Mouse (Mus musculus): ENCODE results near the gene Zfp870. TPM values are rescaled to one million over a fixed set of nuclear protein-coding genes. Genes with fewer than 3 reads are reported as not detected.

Zfp870 gene
- polyA plus RNA-seq (2014; fragmentation: Illumina TruSeq; extraction: RNeasy Lipid Tissue Mini Kit (QIAGEN cat#74804); ENCODE audit: low replicate concordance), result 12.1 TPM

DNA sequence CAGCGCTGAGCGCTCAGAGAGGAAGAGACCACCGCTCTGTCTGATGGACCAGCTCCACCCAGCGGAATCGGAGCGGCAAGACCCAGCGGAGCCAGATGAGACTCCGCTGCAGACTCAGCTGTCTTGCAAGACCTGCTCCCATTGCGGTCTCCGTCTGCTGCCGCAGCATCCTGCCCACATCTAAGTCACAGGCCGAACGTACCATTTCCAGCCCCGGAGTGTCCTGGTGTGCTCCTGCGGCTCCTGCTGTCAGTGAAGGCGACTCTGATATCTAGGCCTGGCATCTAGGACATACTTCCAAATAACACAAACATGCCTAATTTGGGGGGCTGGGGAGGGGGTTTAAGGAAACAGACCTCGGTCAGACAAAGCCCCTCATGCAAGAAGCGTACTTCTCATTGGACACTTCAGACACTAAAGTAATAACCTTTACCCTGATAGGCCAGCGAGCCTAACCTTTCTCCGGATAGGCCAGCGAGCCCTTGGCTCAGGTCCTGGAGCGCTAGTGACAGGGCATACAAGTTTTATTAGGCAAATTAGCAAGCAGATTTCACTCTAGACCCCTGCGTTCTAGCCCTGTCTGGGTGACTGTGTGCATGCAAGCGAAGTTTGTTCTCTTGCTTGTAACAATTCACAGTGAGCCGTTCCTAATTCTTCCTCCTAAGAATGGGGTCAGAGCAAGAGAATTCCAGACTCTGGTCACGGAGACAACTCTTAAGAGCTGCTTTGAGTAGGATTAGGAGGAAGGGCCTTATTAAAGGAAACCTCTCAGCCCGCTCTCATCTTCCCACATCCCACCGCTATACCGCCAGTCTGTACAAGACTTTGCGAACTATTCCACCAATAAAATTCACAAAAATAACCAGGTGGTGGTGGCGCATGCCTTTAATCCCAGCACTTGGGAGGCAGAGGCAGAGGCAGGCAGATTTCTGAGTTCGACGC is at the start of gene Zfp870:
Gene Zfp870 (minus strand): TSS at position 404 of the 942 bp plus-strand sequence.

DNA sequence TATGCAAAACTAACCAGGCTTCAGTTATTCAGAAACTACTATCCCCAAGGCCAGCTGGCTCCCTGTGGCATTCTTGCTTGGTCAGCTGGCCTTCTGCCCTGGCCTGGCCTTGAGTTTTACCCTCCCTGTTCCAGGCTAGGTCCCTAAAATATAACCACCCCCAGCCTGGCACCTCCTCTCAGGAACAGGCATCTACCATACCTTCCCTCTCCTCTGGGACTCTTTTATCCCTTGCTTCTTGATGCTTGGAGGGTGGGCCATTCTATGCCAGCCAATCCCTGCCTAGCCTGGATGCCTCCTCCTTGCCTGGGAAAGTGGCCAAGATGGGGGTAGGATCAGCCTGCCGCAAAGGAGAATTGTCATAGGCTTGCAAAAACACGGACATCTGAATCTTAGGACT is 25.7 kb upstream of the Zfp870 start, which contains the start of gene Cyp4f14:
Gene Cyp4f14 (minus strand): TSS at position 212 of the 400 bp plus-strand sequence.

GRCm38 (mm10) chr17:32829540-32830417 is 61.7 kb downstream of the Zfp870 start, which contains the start of gene Zfp799:
Gene Zfp799, minus strand, starts transcription at chr17:32830261.

Other genes starting within 250 kb of the Zfp870 start
- 21.5 TPM for gene Cyp4f40, start 232.7 kb downstream of the Zfp870 start, polyA plus RNA-seq (2014; fragmentation: Illumina TruSeq; extraction: RNeasy Lipid Tissue Mini Kit (QIAGEN cat#74804); ENCODE audit: low replicate concordance)
- gene Cyp4f15, start 206.0 kb downstream of the Zfp870 start, polyA plus RNA-seq (2014; fragmentation: Illumina TruSeq; extraction: RNeasy Lipid Tissue Mini Kit (QIAGEN cat#74804); ENCODE audit: low replicate concordance), result 0.74 TPM
- gene Zfp871, start 103.4 kb downstream of the Zfp870 start, polyA plus RNA-seq (2014; fragmentation: Illumina TruSeq; extraction: RNeasy Lipid Tissue Mini Kit (QIAGEN cat#74804); ENCODE audit: low replicate concordance), result 68.8 TPM
- gene Zfp811, start 81.7 kb downstream of the Zfp870 start, polyA plus RNA-seq (2014; fragmentation: Illumina TruSeq; extraction: RNeasy Lipid Tissue Mini Kit (QIAGEN cat#74804); ENCODE audit: low replicate concordance), result 2.3 TPM
- 15.7 TPM for gene Zfp799, start 61.4 kb downstream of the Zfp870 start, polyA plus RNA-seq (2014; fragmentation: Illumina TruSeq; extraction: RNeasy Lipid Tissue Mini Kit (QIAGEN cat#74804); ENCODE audit: low replicate concordance)
- 371 TPM for gene Cyp4f14, start 25.7 kb upstream of the Zfp870 start, polyA plus RNA-seq (2014; fragmentation: Illumina TruSeq; extraction: RNeasy Lipid Tissue Mini Kit (QIAGEN cat#74804); ENCODE audit: low replicate concordance)
- gene Cyp4f13, start 55.8 kb upstream of the Zfp870 start, polyA plus RNA-seq (2014; fragmentation: Illumina TruSeq; extraction: RNeasy Lipid Tissue Mini Kit (QIAGEN cat#74804); ENCODE audit: low replicate concordance), result 20.6 TPM
- 25.8 TPM for gene Zfp472, start 74.2 kb upstream of the Zfp870 start, polyA plus RNA-seq (2014; fragmentation: Illumina TruSeq; extraction: RNeasy Lipid Tissue Mini Kit (QIAGEN cat#74804); ENCODE audit: low replicate concordance)
- 22.3 TPM for gene Zfp952, start 101.5 kb upstream of the Zfp870 start, polyA plus RNA-seq (2014; fragmentation: Illumina TruSeq; extraction: RNeasy Lipid Tissue Mini Kit (QIAGEN cat#74804); ENCODE audit: low replicate concordance)
- gene Zfp763, start 141.8 kb upstream of the Zfp870 start, polyA plus RNA-seq (2014; fragmentation: Illumina TruSeq; extraction: RNeasy Lipid Tissue Mini Kit (QIAGEN cat#74804); ENCODE audit: low replicate concordance), result 9.6 TPM
- gene 4921501E09Rik, start 176.4 kb upstream of the Zfp870 start, polyA plus RNA-seq (2014; fragmentation: Illumina TruSeq; extraction: RNeasy Lipid Tissue Mini Kit (QIAGEN cat#74804); ENCODE audit: low replicate concordance), result not detected
- 15.7 TPM for gene Zfp563, start 197.7 kb upstream of the Zfp870 start, polyA plus RNA-seq (2014; fragmentation: Illumina TruSeq; extraction: RNeasy Lipid Tissue Mini Kit (QIAGEN cat#74804); ENCODE audit: low replicate concordance)
- gene Morc2b, start 248.0 kb upstream of the Zfp870 start, polyA plus RNA-seq (2014; fragmentation: Illumina TruSeq; extraction: RNeasy Lipid Tissue Mini Kit (QIAGEN cat#74804); ENCODE audit: low replicate concordance), result not detected